Mouse (Mus musculus) ES-E14 (cell line): Measurements from ENCODE around the gene Repin1. TPM values are rescaled to one million over a fixed set of nuclear protein-coding genes. Genes with fewer than 3 reads are reported as not detected.
A peak's percentile ranks its signal among the peaks of the same experiment; 100 is the strongest.

Experiments used
- DNase-seq: peaks from one replicate; pipeline ENCODE4 v3.0.0-alpha.2; 2013; ENCODE audit warnings: low read depth, low spot score
- H3K27ac ChIP-seq: 2 replicates; pipeline ENCODE4 v1.5.1; 2012; ENCODE audit warnings: low read depth, mild to moderate bottlenecking, low read length, moderate library complexity, mixed read lengths; ENCODE audit not compliant: poor library complexity, insufficient read depth, severe bottlenecking
- H3K36me3 ChIP-seq: 2 replicates; pipeline ENCODE4 v1.6.1; 2012; ENCODE audit warnings: mild to moderate bottlenecking, low read length, moderate library complexity, mixed read lengths; ENCODE audit not compliant: control insufficient read depth, poor library complexity, insufficient read depth, severe bottlenecking
- H3K4me1 ChIP-seq, 2 experiments: fragments of 150-350 bp in 1 of 2; sonication (generic) in 1 of 2; 2 replicates each; pipeline ENCODE4 v1.6.1; 2012; ENCODE audit warnings: low read length in 2 of 2, mild to moderate bottlenecking in 1 of 2, mixed read lengths in 1 of 2; ENCODE audit not compliant: control insufficient read depth in 2 of 2, insufficient read depth in 2 of 2, poor library complexity in 1 of 2
- H3K4me3 ChIP-seq, 2 experiments: fragments of 150-350 bp in 1 of 2; sonication (generic) in 1 of 2; 2 replicates each; pipeline ENCODE4 v1.5.1; 2012; ENCODE audit warnings: low read length in 2 of 2, low read depth in 1 of 2, mild to moderate bottlenecking in 1 of 2, mixed read lengths in 1 of 2; ENCODE audit not compliant: insufficient read depth in 1 of 2, poor library complexity in 1 of 2, severe bottlenecking in 1 of 2
- H3K9ac ChIP-seq: 2 replicates; pipeline ENCODE4 v1.6.1; 2012; ENCODE audit warnings: low read depth, mild to moderate bottlenecking, low read length, mixed read lengths; ENCODE audit not compliant: poor library complexity, insufficient read depth, severe bottlenecking
- H3K9me3 ChIP-seq: fragments of 150-350 bp; sonication (generic); 2 replicates; pipeline ENCODE4 v1.6.1; 2012; ENCODE audit warnings: low read depth, mild to moderate bottlenecking, low read length; ENCODE audit not compliant: control insufficient read depth, insufficient read depth
- CHD2 ChIP-seq: IDR thresholded peaks from 2 replicates; pipeline ENCODE4 v1.6.1; 2014; ENCODE audit warnings: mild to moderate bottlenecking, low read depth, low read length, inconsistent platforms
- HCFC1 ChIP-seq: IDR thresholded peaks from 2 replicates; pipeline ENCODE4 v1.6.1; 2012; ENCODE audit warnings: low read length, inconsistent platforms, borderline replicate concordance; ENCODE audit not compliant: insufficient read depth
- MAFK ChIP-seq: IDR thresholded peaks from 2 replicates; pipeline ENCODE4 v1.6.1; 2014; ENCODE audit warnings: mild to moderate bottlenecking, low read depth, low read length, inconsistent platforms; ENCODE audit not compliant: insufficient read depth
- ZC3H11A ChIP-seq: IDR thresholded peaks from 2 replicates; pipeline ENCODE4 v1.6.1; 2012; ENCODE audit warnings: low read depth, mild to moderate bottlenecking, inconsistent platforms, low read length, borderline replicate concordance
- ZNF384 ChIP-seq: IDR thresholded peaks from 2 replicates; pipeline ENCODE4 v1.6.1; 2012; ENCODE audit warnings: low read depth, low read length, inconsistent platforms
- in situ Hi-C, 2 experiments: fragments of 600-800 bp; cut with MboI; formaldehyde crosslinking; loops; one replicate each; pipeline ENCODE4 v1.15.1; 2025; ENCODE audit warnings: low sequenced_read_pairs in 2 of 2, inconsistent platforms in 1 of 2; ENCODE audit not compliant: unreplicated experiment in 2 of 2
- total RNA-seq: library from RNA; depleted of rRNA; stranded (reverse); fragments of 300-350 nt; gene quantifications from 2 replicates; pipeline ENCODE4 v1.2.3, GENCODE M21; 2012

Gene Repin1
- total RNA-seq, 1 experiment, result 17.4 TPM

DNA sequence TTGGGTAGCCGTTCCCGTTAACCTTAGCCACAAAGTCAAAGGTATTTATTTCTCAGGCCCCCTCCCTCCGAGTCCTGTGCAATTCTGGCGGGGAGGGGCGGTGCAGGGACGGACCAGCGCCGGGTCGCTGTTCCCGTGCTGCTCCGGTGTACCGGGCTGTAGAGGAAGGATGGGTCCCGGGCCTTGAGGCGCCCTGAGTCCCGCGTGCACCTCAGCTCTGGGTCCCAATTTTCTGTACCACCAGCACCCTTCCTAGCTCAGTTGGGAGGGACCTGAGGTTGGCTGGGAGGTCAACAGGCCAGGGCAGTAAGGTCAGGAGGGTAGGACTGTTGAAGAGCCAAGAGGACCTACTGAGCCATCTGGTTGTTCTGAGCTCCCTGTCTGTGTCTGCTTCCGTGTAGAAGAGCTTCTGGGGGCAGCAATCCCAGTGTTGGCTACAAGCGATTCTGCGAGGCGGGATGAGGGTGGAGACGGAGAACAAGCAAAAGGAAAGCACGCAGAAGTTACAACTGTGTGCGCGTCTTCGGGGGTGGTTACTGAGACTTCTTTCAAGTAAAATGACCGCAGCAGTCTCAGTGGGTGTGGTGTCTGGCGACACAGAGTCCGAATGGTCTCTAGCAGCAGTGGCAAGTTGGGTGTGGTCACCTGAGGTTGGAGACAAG is 8.5 kb downstream of the Repin1 start:
- Histone ChIP-seq H3K9me3 (no peaks in the 10 kb centered on the region), H3K27ac (no peak overlapping the region), H3K36me3 (peaks cover 6% of the 10 kb centered on the region; the same call in 1 of the 2 replicates), H3K4me3 (peak overlapping the region; percentile 68 to 75), H3K4me1 (peaks cover 0 to 2% of the 10 kb centered on the region in 2 experiments; a peak in 1 of 4 replicates), H3K9ac (peak overlapping the region; percentile 66)
- TF ChIP-seq MAFK, result no peak
- no peak for TF ChIP-seq ZC3H11A
- no peak for TF ChIP-seq ZNF384
- no peak for TF ChIP-seq CHD2
- no peak for TF ChIP-seq HCFC1
- DNase-seq, result no peak
- in situ Hi-C loops, result no loop called here

DNA sequence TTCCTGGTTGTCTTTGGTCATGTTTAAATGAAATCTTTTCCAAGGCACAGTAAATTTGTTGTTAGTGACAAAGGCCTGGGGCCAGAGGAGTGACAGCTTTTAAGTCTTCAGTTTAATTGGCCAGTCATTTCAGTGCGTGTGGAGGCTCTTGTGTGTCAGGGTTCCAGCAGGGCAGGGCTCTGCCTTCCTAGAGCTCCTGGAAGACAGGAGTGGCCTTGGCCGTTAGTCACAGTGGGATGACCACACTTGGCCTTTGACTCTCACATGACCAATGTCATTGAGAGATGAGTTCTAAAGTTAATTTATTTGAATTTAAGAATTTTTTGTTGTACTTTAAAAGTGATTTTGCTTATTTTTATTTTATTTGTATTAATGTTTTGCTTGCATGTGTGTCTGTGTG is 14.4 kb downstream of the Repin1 start:
- DNase-seq, result no peak
- Histone ChIP-seq H3K4me3 (no peak overlapping the region), H3K27ac (no peak overlapping the region), H3K4me1 (peaks cover 0 to 5% of the 10 kb centered on the region in 2 experiments; a peak in 1 of 4 replicates), H3K36me3 (no peaks in the 10 kb centered on the region), H3K9me3 (no peaks in the 10 kb centered on the region), H3K9ac (no peak overlapping the region)
- TF ChIP-seq ZNF384 (no peak), MAFK (no peak), CHD2 (no peak)
- in situ Hi-C loops, result no loop called here

DNA sequence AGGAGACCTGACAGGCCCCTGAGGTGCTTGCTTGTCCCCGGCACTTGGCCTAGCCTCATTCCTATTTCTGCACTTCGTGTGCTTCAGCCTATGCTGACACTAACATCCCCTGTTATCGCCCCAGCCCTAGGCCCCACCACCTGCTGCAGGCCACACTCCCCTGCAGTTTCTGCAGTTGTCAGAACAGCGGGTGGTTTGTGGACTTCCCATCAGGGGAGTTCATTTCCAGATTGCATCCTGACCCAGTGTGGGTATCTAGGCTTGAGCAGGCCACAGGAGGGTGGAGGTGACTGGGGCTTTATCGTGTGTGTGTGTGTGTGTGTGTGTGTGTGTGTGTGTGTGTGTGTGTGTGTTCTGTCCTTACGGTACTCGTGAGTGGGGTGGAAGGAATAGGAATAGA is 15.8 kb downstream of the Repin1 start:
- Histone ChIP-seq H3K9me3 (no peaks in the 10 kb centered on the region), H3K4me1 (peaks cover 0 to 5% of the 10 kb centered on the region in 2 experiments; a peak in 1 of 4 replicates), H3K36me3 (no peaks in the 10 kb centered on the region), H3K9ac (0 out of 2 replicates have a peak overlapping the region, but pooled peaks have one; percentile 4), H3K4me3 (no peak overlapping the region), H3K27ac (no peak overlapping the region)
- DNase-seq, result no peak
- in situ Hi-C loops, result no loop called here
- TF ChIP-seq ZNF384, result no peak
- TF ChIP-seq MAFK, result no peak
- TF ChIP-seq CHD2, result no peak
- TF ChIP-seq HCFC1, result no peak

DNA sequence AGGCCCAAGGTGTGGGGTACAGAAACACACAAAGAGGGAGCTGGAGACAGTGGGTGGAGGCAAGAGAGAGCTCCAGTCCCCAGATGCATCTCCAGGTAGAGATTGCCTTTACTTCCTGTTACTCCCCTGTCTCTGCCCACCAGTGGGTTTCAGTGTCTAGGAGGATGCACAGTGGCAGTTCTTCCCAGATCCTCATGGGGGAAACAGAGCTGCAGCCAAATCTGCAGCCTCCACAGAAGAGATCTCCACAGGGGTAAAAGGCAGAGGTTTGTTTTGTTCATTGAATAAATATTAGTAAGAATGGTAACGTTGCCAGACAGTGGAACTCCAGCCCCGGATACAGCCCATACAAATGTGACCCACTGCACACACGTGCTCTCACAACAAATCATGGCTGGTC is 17.0 kb downstream of the Repin1 start:
- in situ Hi-C loops, result no loop called here
- Histone ChIP-seq H3K4me3 (no peak overlapping the region), H3K27ac (no peak overlapping the region), H3K36me3 (no peaks in the 10 kb centered on the region), H3K9me3 (no peaks in the 10 kb centered on the region), H3K4me1 (peaks cover 0 to 5% of the 10 kb centered on the region in 2 experiments; a peak in 1 of 4 replicates), H3K9ac (no peak overlapping the region)
- no peak for DNase-seq
- TF ChIP-seq HCFC1 (no peak), CHD2 (no peak), ZC3H11A (no peak), ZNF384 (no peak), MAFK (no peak)

- H3K4me3 ChIP-seq, result no peak overlapping the region
- H3K27ac ChIP-seq, result no peak overlapping the region
- H3K36me3 ChIP-seq, result no peaks in the 10 kb centered on the region
- no peaks in the 10 kb centered on the region for H3K9me3 ChIP-seq
- H3K9ac ChIP-seq, result no peak overlapping the region
- TF ChIP-seq HCFC1 (no peak), CHD2 (no peak), ZNF384 (no peak), MAFK (no peak), ZC3H11A (no peak)
- peaks cover 0 to 2% of the 10 kb centered on the region in 2 experiments; a peak in 1 of 4 replicates for H3K4me1 ChIP-seq
- in situ Hi-C loops, result no loop called here
- no peak for DNase-seq
Observed at GRCm38 (mm10) chr6:48613464-48613863, 19.8 kb downstream of the Repin1 start.
